Mouse (Mus musculus) CD4-positive, CD25-positive, alpha-beta regulatory T cell, adult 4 months (primary cell): ENCODE measurements around the gene Gprc5c. TPM values are rescaled to one million over a fixed set of nuclear protein-coding genes. Genes with fewer than 3 reads are reported as not detected.

ENCODE experiments used
- ATAC-seq: one replicate; pipeline ENCODE4 v1.8.0; 2017
- polyA plus RNA-seq, 2 experiments: library from polyadenylated mRNA; unstranded; fragments of 100-300 nt; shearing (Covaris generic); gene quantifications; one replicate each; pipeline ENCODE4 v1.2.1; 2017

Gene Gprc5c
- polyA plus RNA-seq, 2 experiments from 2014 or later = not detected

GRCm38 (mm10) chr11:114843818-114844463, 7.0 kb upstream of the Gprc5c start:
- ATAC-seq = no peak

GRCm38 (mm10) chr11:114844464-114845220, 6.3 kb upstream of the Gprc5c start:
- no peak for ATAC-seq

GRCm38 (mm10) chr11:114846336-114846735, 4.6 kb upstream of the Gprc5c start:
- no peak for ATAC-seq

DNA sequence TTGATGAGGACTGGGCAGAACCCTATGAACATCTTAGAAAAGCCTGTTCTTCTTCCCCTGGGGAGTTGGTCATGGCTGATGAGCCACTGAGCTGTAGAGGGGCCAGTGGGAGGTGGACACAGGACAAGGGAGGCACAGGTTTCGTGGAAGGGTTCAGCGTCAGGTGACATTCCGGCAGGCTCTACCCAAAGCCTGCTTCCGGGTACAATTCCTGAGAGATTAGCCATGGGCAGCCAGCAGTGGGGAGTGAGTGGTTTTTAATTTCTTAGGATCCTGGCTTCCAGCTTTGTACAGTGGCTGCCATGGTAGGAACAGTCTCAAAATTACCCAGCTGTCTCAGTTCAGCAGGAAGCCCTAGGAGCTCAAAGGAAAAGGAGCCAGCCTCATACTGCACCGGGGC, 3.9 kb upstream of the Gprc5c start:
- ATAC-seq = no peak

DNA sequence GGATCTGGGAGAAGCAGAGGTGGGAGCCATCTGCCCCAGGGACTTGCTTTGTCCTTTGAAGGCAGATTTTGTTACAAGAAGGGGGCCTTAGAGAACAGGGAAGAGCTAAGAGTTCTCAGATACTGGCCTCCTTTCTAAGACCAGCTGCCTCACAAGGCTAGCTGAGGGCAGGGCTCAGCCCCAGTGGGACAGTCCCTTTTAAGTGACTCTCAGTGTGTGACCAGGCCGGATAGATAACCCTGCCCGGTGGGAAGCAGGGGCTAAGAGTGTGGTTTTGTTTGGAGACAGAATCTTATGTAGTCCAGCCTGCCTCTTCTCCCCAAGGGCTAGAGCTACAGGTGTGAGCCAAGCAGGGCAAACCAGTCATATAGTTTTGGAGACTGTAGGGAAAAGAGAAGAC, 1.4 kb upstream of the Gprc5c start:
- ATAC-seq = no peak

DNA sequence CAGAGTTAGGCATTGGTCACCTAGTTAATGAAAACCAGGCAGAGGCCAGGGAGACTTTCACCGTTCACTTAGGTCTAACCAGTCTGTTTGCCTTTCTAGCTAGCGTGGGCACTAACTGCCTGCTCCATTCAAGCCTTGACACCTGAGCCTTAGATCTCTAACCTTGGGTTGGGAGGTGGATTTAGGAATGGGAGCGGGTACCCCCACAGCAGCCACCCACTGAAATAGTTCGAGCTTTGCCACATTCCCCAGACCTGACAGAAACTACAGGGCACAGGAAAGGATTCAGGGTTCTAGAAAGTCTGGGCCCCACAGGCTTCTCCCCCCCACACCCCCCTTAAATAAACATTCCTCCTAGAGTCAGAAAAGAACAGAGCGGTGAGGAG, 893 bp upstream of the Gprc5c start:
- ATAC-seq = no peak

- ATAC-seq = no peak
These were observed 286 bp downstream of the Gprc5c start for GRCm38 (mm10) chr11:114851269-114851607.

GRCm38 (mm10) chr11:114851608-114852310, 807 bp downstream of the Gprc5c start:
- ATAC-seq = no peak

GRCm38 (mm10) chr11:114852311-114853173, 1.6 kb downstream of the Gprc5c start:
- ATAC-seq = no peak

- no peak for ATAC-seq
These were observed 2.4 kb downstream of the Gprc5c start for GRCm38 (mm10) chr11:114853174-114853838.

DNA sequence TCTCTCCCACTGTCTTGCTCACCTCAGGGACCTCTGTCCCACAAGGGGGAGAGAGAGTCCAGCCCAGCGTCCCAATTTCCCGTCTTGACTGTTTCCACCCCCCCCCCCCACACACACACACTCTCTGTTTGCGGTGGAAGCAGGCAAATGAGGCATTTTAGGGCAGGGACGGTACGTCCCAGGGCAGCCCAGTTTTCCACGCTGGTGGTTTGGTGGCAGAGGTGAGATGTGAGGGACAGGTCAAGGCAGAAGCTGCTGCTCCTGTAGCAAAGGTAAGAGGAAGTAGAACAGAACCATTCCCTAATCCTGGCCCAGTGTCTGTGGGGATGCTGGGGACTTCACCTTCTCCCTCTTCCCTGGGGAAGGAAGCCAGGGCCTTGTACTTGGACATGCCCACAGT, 3.6 kb downstream of the Gprc5c start:
- ATAC-seq = no peak

- no peak for ATAC-seq
These were observed 5.2 kb downstream of the Gprc5c start for GRCm38 (mm10) chr11:114856125-114856524.

DNA sequence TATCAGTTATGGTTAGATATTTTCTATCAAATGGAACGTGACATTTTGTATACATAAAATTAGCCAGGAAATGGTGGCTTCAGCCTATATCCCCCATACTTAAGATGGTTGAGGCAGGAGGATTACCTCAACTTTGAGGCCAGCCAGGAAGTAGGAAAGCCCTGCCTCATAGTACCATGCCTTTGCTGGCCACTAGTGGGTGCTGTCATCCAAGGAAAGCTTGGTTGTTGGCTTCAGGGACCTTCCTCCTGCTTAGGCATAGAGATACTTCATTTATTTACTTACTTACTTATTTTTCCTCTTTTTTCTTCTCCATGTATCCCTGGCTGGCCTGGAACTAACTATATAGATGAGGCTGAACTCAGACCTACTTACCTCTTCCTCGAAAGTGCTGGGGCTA, 7.7 kb downstream of the Gprc5c start:
- peak; percentile 62 for ATAC-seq

- ATAC-seq = no peak
These were observed 10.1 kb downstream of the Gprc5c start for GRCm38 (mm10) chr11:114861057-114861456.

DNA sequence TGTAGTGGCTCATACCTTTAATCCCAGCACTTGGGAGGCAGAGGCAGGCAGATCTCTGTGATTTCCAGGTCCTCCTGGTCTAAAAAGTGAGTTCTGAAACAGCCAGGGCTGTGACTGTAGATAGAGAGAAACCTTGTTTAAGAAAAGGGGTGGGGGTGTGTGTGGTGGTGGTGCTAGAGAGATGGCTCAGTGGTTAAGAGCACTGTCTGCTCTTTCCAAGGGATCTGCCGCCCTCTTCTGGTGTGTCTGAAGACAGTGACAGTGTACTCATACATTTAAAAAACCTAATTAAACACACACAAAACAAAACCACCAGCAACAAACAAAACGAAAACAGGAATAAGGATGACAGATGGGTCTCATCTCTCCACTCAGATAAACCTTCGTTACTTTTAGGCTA, 11.7 kb downstream of the Gprc5c start:
- no peak for ATAC-seq

GRCm38 (mm10) chr11:114863918-114864420, 13.0 kb downstream of the Gprc5c start:
- ATAC-seq = no peak

- no peak for ATAC-seq
These were observed 15.0 kb downstream of the Gprc5c start for GRCm38 (mm10) chr11:114865999-114866398.

DNA sequence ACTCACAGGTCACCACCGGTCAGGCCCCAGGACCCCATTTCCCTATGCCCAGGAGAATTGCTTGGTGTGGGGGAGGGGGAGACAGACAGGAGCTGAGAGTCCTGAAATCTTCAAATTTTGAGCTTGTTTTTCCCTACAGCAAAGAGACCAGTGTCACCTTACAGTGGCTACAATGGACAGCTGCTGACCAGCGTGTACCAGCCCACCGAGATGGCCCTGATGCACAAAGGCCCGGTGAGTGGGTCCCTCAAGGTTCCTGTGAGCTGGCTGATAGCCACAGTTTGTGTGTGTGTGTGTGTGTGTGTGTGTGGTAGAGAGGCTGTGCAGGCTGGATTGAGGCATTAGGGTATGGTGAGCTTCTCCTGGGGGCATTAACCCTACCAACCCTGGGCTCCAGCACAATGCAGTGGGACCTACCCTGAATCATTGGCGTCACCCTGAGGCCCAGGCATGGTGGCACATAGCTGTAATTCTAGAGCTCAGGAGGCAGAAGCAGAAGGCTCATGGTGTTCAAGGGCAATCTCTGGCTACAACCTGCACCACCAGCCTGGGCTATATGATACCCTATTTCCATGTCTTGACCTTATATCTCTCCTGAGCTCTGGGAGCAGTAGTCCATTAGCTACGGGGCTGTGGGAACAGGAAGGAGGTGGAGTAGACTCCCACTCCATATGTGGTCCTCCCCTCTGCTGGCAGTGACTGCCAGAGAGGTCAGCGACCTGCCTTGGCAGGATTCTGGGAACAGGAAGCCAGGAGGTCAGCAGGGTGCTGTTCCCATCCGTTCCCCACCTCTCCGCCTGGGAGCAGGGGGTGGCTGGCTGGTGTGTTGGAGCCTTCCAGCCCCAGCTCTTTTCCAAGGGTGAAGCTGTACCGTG, 15.8 kb downstream of the Gprc5c start:
- ATAC-seq = no peak

DNA sequence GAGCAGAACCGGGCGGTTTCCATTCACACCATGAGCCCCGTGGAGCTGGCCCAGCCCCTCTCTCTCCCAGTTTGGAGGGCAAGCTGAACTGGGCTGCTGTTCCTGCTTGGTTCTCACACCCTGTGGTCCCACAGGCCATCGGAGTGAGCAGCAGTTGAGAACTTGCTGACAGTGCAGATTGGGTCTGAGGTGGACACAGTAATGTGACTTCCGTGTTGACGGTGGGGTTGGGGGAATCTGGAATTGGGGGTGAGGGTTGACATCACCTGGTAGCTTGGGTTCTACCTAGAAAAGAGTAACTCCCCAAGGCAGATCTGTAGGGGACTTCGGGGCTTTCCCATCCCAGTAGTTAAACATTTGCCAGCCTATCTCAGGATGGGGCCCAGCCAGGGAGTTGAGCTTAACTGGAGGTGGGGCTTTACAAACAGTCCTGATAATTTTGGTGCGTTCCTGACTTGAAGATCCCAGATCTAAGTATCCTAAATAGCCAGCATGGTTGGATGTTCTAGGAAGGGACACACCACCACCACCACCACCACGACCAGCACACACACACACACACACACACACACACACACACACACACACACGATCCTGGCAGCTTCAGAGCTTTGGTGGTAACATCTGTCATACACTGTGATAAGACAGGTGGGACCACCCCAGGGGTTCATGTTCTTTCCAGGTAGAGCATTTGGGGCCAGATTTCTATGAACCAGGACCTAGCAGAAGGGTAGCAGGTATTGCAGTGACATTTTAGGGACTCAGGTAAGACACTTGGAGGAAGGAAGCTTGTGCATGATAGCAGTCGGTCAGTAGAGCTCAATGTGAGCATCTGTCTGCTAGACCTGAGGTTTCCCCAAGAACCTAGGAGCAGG, 16.6 kb downstream of the Gprc5c start:
- no peak for ATAC-seq

- ATAC-seq = no peak
These were observed 17.3 kb downstream of the Gprc5c start for GRCm38 (mm10) chr11:114868280-114868679.
